Mouse (Mus musculus) urinary bladder, postnatal 25 days (tissue): ENCODE measurements around the gene Igfbp2.

Experiments used
- DNase-seq: peaks from one replicate; pipeline ENCODE4 v3.0.0; 2022; ENCODE audit warnings: low spot score

The Igfbp2 gene

DNA sequence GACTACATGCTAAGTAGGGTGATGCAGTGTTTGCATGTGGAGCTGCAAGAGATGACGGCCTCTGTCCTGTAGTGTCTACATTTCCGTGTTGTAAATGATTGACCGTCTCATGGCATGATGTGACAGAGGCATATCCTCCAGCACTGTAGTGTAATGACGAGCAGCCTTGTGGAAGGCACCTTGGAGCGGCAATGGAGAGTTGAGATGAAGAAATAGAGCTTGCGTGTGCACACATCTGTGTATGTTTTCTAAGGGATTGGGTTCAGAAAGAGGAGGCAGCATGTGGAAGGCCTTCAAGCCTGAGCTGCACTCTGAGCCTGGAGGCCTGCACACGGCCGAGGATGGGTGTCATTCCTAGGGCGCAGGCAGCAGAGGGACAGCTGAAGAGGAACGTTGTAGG lies 31.4 kb downstream of the Igfbp2 start:
- no peak for DNase-seq

DNA sequence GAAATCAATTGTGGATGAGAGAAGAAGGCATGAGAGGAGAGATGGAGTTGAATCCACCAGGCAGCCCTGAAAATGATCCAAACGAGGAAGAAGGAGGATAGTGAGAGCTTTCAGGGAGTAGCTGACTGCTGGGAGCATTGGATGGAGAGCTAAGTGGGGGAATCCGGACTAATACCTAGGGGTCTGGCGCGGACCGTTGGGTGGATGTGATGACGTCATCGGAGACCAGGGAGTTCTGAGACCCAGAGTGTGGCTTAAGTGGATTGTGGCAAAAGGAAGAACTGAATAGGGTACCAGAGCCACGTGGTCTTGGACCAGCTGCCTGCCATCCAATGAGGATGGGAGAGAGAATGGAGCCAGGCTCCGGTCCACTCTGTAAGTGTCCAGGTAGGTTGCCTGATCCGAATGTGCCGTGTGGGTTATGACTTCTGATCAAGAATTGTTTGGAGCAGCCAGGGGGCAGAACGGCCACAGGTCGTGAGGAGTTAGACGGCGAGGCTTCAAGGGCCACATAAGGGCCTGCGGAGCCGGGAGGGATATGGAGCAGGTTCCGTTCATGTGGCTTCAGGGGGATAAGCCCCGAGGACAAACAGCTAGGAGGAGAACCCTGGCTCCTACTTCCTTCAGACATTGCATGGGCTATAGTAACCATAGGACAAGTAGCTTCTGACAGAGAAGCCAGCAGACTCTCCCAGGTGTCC lies 32.1 kb downstream of the Igfbp2 start:
- DNase-seq: no peak

DNA sequence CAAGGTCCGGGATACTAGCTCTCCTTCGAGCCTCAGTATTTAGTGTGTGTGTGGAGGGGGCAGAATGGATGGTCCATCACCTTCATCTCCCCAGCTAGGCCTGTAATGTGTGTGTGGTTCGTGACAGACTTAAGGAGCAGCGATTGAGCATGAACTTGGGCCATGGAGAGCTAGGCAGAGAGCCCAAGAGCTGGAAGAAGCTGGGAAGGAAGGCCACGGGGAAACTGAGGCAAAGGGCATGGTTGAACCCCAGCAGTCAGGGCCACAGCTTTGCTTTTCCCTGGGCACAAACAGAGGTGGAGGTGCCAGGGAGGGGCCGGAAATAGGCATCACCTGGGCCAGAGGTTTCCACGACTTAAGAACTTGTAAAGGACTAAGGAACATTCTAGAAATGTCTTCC lies 32.8 kb downstream of the Igfbp2 start:
- DNase-seq: no peak

DNA sequence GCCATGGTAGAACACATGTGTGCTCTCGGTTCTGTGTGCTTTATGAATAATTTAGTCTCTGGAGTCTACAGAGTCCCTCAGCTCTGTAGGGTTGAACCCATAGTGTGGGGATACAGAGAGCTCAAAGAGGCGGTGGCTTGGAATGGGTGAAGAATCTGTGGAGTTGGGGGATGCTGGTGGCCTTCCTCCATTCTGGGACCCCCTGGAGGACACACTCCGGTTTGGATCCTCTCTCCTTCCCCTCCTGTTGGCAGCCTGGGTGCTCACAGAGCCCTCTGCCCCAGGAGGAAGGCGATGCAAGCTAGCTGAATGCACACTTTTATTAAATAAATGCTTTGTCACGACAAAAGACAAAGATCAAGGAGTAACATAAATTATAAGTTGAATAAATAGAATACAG lies 33.3 kb downstream of the Igfbp2 start:
- no peak for DNase-seq

DNA sequence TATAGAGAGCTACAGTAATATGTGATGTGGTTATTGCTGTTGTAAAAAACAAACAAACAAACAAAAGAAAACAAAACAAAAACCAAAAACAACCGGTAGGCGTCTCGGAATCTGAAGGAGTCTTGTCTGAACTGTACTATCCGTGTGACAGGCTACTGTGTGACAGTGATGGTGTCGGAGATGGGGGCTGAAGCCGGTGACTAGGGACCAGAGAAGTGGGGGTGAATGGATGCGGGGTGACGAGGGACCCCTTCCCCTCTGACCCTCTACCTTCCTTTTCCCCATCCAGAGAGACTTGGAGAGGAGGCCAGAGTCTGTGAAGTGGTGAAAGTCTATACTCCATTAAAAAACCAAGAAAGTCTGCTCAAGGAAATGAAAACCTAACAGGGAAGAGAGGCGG lies 34.0 kb downstream of the Igfbp2 start:
- DNase-seq: no peak

DNA sequence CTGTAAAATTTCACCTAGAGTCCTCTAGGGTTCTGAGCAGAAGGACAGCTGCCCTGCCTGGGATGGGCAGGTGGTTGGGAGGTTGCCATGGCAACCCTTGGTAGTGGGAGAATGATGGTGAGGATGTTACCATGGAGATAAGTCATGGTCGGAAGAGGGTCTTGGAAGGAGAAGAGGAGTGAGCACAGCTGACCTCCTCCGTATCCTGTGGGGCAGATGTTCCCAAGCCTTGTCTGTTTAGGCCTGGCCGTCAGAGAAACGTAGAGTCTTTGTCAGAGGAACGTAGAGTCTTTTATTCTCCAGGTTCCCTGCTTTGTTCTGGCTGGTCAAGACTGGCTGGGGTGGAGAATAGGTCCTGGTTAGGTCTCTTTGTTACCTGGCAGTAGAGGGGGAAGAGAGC lies 34.6 kb downstream of the Igfbp2 start:
- DNase-seq: no peak

DNA sequence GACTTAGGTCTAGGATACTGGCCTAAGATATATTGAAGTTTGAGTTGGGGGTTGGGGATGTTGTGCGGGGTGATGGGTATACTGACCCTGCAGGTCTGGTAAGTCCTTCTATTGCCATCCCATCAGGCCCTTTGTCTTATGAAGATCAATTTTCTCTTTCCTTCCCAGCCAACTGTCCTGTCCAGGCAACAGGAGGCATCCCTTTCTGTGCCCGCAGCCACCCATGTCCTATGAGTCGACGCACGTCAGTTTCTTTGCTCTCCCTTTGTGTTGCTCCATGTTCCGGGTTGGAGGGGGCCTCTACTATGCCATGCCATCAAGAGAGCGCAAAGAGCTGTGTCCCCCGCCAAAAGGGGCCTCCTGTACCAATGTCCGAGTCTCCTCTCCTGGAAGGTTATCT lies 35.7 kb downstream of the Igfbp2 start:
- no peak for DNase-seq

DNA sequence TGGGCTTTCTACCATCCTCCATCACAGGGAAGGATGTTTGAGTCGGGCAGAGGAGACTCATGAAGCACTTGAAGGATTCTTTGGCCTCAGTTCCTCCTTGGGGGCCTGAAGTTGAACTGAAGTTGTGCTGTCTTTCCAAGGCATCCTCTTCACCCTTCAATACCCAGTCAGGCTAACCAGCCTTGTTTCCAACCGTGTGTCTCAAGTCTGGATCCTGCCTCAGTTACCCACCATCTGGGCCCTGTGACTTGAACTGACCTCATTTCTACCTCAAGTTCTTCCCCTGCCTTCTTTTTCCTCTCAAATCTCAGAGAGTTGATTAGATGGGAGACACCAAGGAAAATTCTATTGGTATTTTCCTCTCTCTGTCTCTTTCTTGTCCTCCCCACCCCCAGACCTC lies 36.2 kb downstream of the Igfbp2 start:
- no peak for DNase-seq

DNA sequence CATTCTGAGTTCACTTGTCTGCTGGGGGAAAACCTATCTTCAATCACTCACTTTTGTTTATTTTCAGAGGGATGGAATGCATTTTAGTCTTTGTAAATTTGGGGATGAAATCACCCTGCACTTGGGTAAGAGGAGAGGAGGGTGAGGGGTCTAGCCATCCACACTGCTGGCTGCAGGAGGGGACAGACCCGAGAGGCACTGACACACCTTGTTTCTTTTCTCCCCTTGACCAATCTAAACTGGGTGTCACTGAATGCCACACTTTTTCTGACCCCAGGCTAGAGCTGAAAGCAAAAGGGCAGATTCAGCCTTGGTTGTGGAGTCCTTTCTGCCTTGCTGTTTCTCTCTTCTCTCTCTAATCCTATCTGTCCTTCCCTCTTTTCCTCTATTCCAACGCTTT lies 37.4 kb downstream of the Igfbp2 start:
- DNase-seq: no peak

DNA sequence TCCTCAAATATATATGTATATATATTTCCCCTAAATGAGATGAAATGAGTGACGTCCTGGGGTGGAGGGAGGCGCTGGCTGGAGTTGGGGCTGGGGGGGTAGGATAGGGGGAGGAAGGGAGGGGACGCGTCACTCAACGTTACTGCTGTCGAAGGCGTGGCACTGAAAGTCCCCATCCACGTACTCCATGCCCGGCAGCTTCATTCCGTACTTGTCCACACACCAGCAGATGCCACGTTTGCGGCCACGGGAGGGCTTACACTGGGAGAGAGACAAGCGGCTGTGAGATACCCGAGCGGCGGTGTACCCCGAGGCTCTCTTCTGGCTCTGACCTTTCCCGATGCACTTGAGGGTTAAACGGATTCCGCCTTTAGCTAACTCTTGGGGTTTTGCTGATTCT lies 37.9 kb downstream of the Igfbp2 start:
- DNase-seq: no peak

DNA sequence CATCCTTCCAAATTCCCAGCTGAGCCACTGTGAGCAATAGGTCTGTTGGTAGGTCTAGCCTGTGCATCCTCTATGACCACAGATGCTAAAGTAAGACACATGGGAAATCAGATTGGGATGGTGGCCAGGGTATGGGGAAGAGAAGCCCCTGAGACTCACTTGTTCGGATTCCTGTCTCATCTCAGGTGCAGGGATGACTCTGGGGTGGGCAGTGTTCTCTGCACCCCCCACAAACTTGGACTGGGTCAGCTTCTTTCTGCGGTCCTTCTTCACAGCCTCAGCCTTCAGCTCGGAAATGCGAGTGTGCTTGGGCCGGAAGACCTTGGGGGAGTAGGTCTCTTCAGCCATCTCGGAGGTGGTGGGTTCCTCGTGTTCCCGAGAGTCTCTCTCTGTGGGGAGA lies 39.4 kb downstream of the Igfbp2 start:
- no peak for DNase-seq

DNA sequence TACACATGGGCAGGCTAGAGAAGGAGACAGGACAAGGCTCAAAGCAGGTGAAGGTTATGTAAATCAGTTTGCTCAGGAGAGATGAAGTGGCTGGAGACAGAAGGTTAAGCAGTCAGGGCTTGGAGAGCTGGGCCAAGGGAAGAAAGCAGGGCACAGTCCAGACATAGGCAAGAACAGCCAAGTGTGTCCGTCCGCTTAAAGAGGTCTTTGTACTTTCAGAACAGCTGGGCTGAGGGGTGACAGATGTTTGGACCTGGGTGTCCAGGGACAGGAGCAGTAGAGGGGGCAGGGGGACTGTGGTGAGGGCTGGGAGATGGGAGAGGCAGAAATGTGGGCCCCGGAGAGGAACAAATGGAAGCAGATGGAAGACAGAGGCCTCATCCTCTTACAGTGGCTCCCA lies 40.0 kb downstream of the Igfbp2 start:
- DNase-seq: no peak

DNA sequence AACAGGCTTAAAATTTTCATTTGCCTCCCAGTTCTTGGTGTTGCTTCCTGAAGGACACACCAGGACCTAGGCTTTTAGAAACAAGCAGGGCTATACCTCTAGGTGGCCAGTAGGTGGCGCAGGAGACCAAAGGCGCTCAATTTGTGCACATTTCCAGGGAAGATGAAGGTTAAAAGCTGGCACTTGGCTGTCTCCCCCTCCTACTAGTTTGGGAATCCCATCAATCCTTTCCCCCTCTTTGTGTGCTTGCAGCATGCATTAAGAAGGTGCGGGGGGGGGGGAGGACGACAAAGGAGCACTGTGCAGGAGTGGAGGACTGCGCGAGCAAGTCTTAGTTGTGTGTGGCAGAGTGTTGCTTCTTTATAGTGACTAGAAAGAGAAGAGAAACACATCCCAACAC lies 41.6 kb downstream of the Igfbp2 start:
- peak; percentile 80 for DNase-seq

DNA sequence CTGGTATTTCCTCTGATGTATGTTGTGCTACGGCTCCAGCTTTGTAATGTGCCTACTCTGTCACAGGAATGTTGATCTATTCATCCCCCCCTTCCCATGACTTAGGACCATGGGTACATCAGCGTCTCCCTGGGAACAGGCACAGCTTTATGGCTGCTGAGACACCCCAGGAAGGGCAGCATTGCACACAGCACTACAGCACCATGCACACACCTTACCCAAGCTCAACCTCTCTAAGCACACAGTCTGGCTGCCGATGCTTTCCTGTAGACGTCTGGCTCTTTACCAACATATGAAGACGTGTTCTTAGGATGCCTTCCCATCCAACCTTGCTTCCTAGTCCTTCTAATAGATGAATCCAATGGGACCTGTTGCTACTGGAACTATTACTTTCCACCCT lies 42.1 kb downstream of the Igfbp2 start:
- DNase-seq: no peak

DNA sequence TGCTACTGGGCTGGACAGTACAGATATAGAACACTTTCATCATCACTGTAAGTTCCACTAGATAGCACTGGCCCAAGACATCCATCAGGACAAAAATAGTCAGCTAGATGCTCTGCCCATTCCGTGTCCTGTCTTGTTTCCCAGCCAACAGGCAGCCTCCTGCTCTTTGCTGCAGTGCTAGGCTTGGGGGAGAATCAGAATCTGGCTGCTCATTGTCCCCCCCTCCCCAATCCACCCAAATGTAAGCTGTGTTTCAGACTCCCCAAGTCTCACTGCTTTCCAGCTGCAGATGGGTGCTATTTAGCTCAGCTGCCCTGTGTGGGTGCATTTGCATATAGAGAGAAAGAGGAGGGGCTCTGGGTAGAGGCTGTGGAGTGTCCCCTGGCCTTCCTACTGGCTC lies 43.0 kb downstream of the Igfbp2 start:
- no peak for DNase-seq

DNA sequence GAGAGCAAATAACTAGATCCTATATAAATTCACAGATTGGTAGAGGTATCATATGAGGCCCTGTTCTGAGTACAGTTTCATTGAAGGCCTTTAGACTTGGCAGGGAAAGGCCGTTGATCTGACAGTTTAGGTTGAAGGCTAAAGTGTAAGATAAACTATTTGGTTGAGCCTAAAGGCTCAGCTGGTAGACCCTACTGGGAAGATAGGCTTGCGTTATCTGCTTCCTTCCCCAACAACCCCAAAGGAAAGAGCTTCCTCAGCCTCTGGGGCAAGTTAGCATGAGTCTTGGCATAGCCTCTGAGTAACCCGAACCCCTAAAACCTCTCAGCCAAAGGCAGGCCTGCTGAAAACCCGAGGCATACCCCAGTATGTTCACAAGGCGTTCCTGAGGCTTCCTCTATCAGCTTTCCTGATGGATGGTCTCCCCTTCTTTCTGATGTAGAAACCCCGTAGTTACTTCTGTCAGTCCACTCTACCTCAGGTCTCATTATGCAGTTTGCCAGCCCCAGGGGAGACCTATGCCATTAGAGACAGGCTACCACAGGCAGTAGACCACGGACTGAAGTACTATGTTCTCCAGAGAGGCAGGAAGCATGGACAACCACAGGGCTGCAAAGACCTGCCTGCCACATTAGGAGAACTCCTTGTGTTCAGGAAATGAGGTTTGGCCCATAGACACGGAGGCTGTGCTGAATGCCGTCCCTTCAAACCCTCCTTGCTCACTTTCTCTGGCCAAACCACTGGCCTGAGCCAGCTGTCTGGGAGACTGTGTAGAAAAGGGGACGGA lies 44.3 kb downstream of the Igfbp2 start:
- DNase-seq: no peak

DNA sequence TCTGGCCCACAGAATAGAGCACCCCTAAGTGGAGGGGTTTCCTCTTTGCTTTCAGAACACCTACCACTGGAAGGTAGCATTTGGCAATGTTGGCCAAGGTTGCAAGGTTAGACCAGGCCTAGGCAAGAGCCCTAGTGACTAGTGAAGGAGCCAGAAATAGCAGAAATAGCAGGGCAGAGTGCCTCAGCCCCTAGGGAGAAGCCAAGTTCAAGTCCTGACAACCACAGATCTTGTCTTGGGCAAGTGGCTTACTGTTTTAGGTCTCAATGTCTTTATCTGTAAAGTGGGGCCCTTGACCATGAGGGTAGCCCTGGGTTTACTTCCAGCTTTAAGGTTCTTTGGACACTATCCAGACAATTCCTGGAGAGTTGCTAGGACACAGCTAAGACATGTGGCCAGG lies 45.0 kb downstream of the Igfbp2 start:
- DNase-seq: no peak

DNA sequence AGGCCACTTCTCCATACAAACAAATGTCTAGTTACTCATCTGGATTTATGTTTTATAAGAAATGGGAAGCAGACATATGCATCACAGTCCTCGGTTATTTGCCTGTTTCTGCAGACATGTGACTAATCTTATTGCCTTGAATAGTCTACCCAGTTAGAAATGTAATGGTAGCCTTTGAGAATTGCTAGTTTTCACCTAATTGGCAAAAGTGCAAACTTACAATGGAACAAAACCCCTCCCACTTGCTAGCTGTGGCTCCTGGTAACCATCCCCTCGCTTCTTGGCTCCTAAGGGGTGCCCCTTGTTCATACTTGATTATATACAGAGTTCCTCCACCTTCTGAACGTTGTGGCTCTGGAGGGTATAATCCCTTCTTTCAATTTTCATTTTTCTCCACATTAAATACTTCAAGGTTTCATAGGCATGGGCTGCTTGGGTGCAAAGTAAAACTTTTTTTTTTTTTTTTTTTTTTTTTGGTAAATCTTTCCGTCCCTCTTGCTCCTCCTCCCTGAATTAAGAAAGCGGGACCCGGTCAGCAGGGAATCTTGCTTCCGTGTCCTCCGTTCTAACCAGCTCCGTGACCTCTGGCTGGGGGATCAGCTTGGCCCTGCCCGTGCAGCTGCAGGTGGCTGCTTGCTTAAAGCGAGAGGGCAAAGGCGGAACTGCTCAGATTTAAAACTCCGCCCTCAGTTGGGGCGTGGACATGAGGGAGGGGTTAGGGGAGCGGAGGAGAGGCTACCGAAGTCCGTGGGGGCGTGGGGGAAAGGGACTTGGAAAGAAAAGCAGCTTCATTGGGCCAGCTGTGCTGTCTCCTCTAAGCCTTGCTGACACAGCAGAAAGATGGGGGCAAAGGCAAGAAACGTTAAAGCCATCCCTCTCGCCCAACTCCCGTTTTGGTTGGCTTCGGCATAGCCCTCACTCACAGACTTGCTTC lies 45.6 kb downstream of the Igfbp2 start:
- peak; percentile 70 for DNase-seq

DNA sequence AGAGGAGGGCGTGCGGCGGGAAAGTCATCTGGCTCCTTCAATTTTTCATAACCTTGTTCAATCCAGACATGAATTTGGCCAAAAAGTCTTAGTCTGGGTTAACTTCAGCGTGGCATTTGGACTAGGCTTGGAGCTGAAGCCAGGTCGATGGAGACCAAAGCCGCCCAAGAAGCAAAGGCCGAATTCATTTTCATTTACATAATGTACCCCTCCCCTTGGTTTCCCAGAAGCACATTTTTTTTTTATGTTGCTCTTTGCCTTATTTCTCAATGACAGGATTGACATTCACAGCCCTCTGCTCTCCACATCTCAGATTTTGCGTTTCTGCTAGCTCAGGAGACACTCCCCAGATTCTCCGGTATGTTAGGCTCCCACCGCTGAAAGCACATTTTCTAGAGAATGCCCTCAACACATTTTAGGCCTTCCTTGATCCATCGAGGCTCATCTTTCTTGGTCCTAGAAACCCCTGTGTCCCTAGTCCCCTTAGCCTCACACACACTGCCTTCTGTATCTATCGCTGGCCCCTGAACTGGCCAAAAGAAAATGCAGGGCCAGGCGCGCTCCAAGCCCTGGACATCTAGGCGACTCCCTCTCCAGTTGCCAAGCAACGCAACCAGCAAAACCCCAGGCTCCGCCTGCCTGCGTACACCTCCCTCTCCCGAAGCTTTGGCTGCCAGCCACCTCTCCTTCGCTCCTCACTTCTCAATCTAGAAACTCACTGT lies 46.5 kb downstream of the Igfbp2 start:
- peak; percentile 64 for DNase-seq

DNA sequence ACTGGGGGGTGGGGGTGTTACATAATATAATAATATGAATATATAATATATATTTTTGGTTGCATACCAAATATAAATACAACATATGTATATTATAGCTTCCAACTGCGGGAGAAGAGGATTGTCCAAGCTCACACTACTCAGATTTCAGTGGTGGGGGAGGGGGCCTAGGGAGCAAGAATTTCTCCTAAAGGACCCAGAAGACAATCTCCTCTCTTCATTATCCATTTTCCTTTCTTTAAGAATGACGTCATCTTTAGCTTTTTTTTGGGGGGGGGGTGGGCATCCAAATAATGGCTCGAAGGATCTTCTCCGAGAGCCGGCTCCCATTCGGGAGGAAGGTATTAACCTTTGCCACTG lies 47.0 kb downstream of the Igfbp2 start:
- DNase-seq: no peak

DNA sequence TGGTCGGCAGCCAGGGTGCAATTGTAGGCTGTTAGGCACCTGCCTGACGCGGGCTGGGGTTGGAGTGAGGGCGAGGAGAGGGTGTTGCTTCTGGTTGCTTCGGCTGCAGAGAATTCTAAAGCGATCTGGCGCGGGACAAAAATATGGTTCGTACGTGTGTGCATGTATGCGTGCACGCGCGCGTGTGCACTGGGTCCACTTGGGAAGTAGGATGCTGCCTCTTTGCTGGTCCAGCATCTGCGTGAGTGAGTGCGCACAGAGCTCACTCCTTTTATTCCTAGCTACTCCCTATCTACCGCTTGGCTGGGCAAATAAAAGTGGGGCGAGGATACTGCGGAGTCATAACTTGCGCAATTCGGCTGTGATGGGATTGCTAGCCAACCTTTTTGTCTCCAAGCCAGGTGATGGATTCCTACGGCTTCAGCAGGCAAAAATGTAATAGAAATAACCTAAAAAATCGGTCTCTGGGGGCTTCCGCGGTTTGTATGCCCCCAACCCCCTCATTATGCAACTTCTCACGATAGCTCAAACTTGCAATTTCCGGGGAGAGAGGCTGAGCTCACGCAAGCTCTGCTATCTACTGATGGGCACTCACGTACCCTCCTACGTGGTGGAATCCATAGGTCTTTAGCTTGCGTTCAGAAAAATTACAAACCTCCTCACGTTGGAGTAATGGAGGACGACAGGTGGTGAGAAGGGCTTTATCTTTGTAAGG lies 47.6 kb downstream of the Igfbp2 start:
- DNase-seq: no peak

DNA sequence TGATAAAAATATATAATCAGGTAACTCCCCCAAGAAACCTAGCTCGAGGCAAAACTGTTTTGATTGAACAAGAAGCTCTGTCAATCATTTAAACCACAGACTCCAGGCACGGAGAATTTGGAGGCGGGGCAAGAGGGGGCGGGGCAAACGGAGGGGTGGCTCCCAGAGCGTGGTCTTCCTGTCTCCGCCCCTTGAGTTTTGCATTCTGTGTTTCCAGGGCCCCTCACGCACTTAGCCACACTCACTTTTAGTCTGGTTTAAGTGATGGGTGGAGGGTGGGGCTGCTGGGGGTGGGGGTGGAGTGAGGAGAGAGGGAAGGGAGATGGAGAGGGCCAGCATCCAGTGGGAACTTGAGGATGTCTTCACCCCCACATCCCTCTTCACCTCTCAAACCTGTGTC lies 48.2 kb downstream of the Igfbp2 start:
- peak; percentile 65 for DNase-seq
